Mouse (Mus musculus): ENCODE measurements around the gene Gzmm. TPM values are rescaled to one million over a fixed set of nuclear protein-coding genes. Genes with fewer than 3 reads are reported as not detected.

Gzmm gene
- polyA plus RNA-seq, 1 experiment from 2014 or later: 0.46 TPM

Other genes with a start within 250 kb of the Gzmm start
- gene Vmn2r83, start 220.3 kb upstream of the Gzmm start, polyA plus RNA-seq (2016; fragmentation: Nextera tagmentation; extraction: Ambion mirVana): not detected in 2 replicates
- gene Plpp2, start 155.2 kb upstream of the Gzmm start, polyA plus RNA-seq (2016; fragmentation: Nextera tagmentation; extraction: Ambion mirVana): 16.8 and 24.1 TPM in 2 replicates
- 46.6 and 53.9 TPM in 2 replicates for gene Mier2, start 133.8 kb upstream of the Gzmm start, polyA plus RNA-seq (2016; fragmentation: Nextera tagmentation; extraction: Ambion mirVana)
- gene Theg, start 101.7 kb upstream of the Gzmm start, polyA plus RNA-seq (2016; fragmentation: Nextera tagmentation; extraction: Ambion mirVana): not detected in 2 replicates
- gene C2cd4c, start 75.0 kb upstream of the Gzmm start, polyA plus RNA-seq (2016; fragmentation: Nextera tagmentation; extraction: Ambion mirVana): not detected in 2 replicates
- gene Shc2, start 51.1 kb upstream of the Gzmm start, polyA plus RNA-seq (2016; fragmentation: Nextera tagmentation; extraction: Ambion mirVana): 2.7 and 6.3 TPM in 2 replicates
- gene Odf3l2, start 43.3 kb upstream of the Gzmm start, polyA plus RNA-seq (2016; fragmentation: Nextera tagmentation; extraction: Ambion mirVana): not detected in 2 replicates
- 0.38 and 1.3 TPM in 2 replicates for gene Madcam1, start 24.5 kb upstream of the Gzmm start, polyA plus RNA-seq (2016; fragmentation: Nextera tagmentation; extraction: Ambion mirVana)
- gene Tpgs1, start 19.7 kb upstream of the Gzmm start, polyA plus RNA-seq (2016; fragmentation: Nextera tagmentation; extraction: Ambion mirVana): 52.3 and 59.4 TPM in 2 replicates
- 188 and 215 TPM in 2 replicates for gene Cdc34, start 6.8 kb upstream of the Gzmm start, polyA plus RNA-seq (2016; fragmentation: Nextera tagmentation; extraction: Ambion mirVana)
- gene Bsg, start 15.5 kb downstream of the Gzmm start, polyA plus RNA-seq (2016; fragmentation: Nextera tagmentation; extraction: Ambion mirVana): 1,251 and 1,319 TPM in 2 replicates
- gene Hcn2, start 27.6 kb downstream of the Gzmm start, polyA plus RNA-seq (2016; fragmentation: Nextera tagmentation; extraction: Ambion mirVana): not detected in 2 replicates
- 39.8 and 42.5 TPM in 2 replicates for gene Polrmt, start 57.6 kb downstream of the Gzmm start, polyA plus RNA-seq (2016; fragmentation: Nextera tagmentation; extraction: Ambion mirVana)
- gene Fgf22, start 66.1 kb downstream of the Gzmm start, polyA plus RNA-seq (2016; fragmentation: Nextera tagmentation; extraction: Ambion mirVana): 0.11 and 0.16 TPM in 2 replicates
- gene Rnf126, start 77.9 kb downstream of the Gzmm start, polyA plus RNA-seq (2016; fragmentation: Nextera tagmentation; extraction: Ambion mirVana): 84.4 and 113 TPM in 2 replicates
- 7.9 and 8.0 TPM in 2 replicates for gene Fstl3, start 88.3 kb downstream of the Gzmm start, polyA plus RNA-seq (2016; fragmentation: Nextera tagmentation; extraction: Ambion mirVana)
- not detected in 2 replicates for gene Prss57, start 101.9 kb downstream of the Gzmm start, polyA plus RNA-seq (2016; fragmentation: Nextera tagmentation; extraction: Ambion mirVana)
- 80.7 and 83.1 TPM in 2 replicates for gene Palm, start 104.6 kb downstream of the Gzmm start, polyA plus RNA-seq (2016; fragmentation: Nextera tagmentation; extraction: Ambion mirVana)
- gene Misp, start 132.0 kb downstream of the Gzmm start, polyA plus RNA-seq (2016; fragmentation: Nextera tagmentation; extraction: Ambion mirVana): 0.21 and 0.82 TPM in 2 replicates
- 174 and 264 TPM in 2 replicates for gene Ptbp1, start 165.4 kb downstream of the Gzmm start, polyA plus RNA-seq (2016; fragmentation: Nextera tagmentation; extraction: Ambion mirVana)
- gene Prtn3, start 185.5 kb downstream of the Gzmm start, polyA plus RNA-seq (2016; fragmentation: Nextera tagmentation; extraction: Ambion mirVana): 2.4 and 7.8 TPM in 2 replicates
- 16.2 and 36.9 TPM in 2 replicates for gene Plppr3, start 185.6 kb downstream of the Gzmm start, polyA plus RNA-seq (2016; fragmentation: Nextera tagmentation; extraction: Ambion mirVana)
- 0.14 and 0.15 TPM in 2 replicates for gene Elane, start 197.2 kb downstream of the Gzmm start, polyA plus RNA-seq (2016; fragmentation: Nextera tagmentation; extraction: Ambion mirVana)
- not detected in 2 replicates for gene Cfd, start 201.8 kb downstream of the Gzmm start, polyA plus RNA-seq (2016; fragmentation: Nextera tagmentation; extraction: Ambion mirVana)
- 51.9 and 54.4 TPM in 2 replicates for gene Med16, start 219.9 kb downstream of the Gzmm start, polyA plus RNA-seq (2016; fragmentation: Nextera tagmentation; extraction: Ambion mirVana)
- gene Gm26602, start 221.8 kb downstream of the Gzmm start, polyA plus RNA-seq (2016; fragmentation: Nextera tagmentation; extraction: Ambion mirVana): 1.4 and 4.0 TPM in 2 replicates
- gene Kiss1r, start 228.0 kb downstream of the Gzmm start, polyA plus RNA-seq (2016; fragmentation: Nextera tagmentation; extraction: Ambion mirVana): 0.31 and 0.33 TPM in 2 replicates
- gene R3hdm4, start 232.2 kb downstream of the Gzmm start, polyA plus RNA-seq (2016; fragmentation: Nextera tagmentation; extraction: Ambion mirVana): 88.7 and 96.0 TPM in 2 replicates
- gene Arid3a, start 238.0 kb downstream of the Gzmm start, polyA plus RNA-seq (2016; fragmentation: Nextera tagmentation; extraction: Ambion mirVana): 12.5 and 16.4 TPM in 2 replicates